Mouse (Mus musculus): ENCODE measurements at regions not wholly inside any gene's neighbourhood (a gene's known extent, or its start where the extent isn't known, plus 50 kb on each side); places are given as distances from the start of the nearest gene placed in this dataset.

GRCm38 (mm10) chr3:103517376-103518304 is 57.4 kb upstream of the Syt6 start:
- DNase-seq, result no peak

DNA sequence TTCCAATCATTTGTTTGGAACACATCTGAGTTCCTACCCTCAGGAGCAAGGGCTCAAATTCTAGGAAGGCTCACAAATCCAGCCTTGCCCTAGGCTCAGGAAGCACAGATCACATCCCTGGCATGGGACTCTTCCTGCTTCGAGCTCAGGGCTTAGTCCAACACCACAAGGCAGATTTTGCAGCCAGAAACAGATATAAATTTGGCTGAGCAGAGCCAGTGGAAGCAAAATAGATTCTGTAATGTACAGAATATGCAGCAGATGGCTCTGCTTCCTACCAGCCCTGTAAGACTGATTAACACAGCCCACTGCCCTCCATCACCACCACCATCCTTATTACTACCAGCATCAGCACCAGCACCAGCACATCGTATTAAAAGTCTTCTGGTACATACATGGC is 56.4 kb upstream of the Syt6 start:
- no peak for DNase-seq
